Mouse (Mus musculus) gastrocnemius, adult 18-20 months (tissue): ENCODE results near the gene Grin1. TPM values are rescaled to one million over a fixed set of nuclear protein-coding genes. Genes with fewer than 3 reads are reported as not detected.
"Not testable (repeated sequence)": the region's sequence is repeated elsewhere in the genome, so short reads cannot be mapped to it uniquely, and the experiment has no call there.

Source experiments
- DNase-seq: peaks from one replicate; pipeline ENCODE4 v3.0.0; 2021; ENCODE audit warnings: low spot score
- total RNA-seq, 2 experiments: library from RNA; stranded (reverse); gene quantifications; 2 replicates each; pipeline ENCODE4 v1.2.3; 2021

The Grin1 gene
- total RNA-seq, 2 experiments from 2014 or later, result not detected

- DNase-seq, result no peak
Measured at GRCm38 (mm10) chr2:25258887-25259286, 60.1 kb downstream of the Grin1 start.

- not testable (repeated sequence) for DNase-seq
Measured at GRCm38 (mm10) chr2:25257250-25257649, 61.7 kb downstream of the Grin1 start.

GRCm38 (mm10) chr2:25256443-25257109, 62.4 kb downstream of the Grin1 start:
- not testable (repeated sequence) for DNase-seq

- peak; percentile 85 for DNase-seq
Measured at GRCm38 (mm10) chr2:25255284-25255779, 63.7 kb downstream of the Grin1 start, which contains the start of gene Tmem203. Gene Tmem203 (plus strand): TSS chr2:25255439.

GRCm38 (mm10) chr2:25252331-25252730, 66.7 kb downstream of the Grin1 start:
- no peak for DNase-seq

GRCm38 (mm10) chr2:25246183-25247072, 72.6 kb downstream of the Grin1 start, which contains the start of gene AL732309.1:
Gene AL732309.1 (minus strand): TSS chr2:25246863.
- DNase-seq, result no peak

GRCm38 (mm10) chr2:25244144-25244543, 74.8 kb downstream of the Grin1 start:
- DNase-seq, result no peak

- no peak for DNase-seq
Measured at GRCm38 (mm10) chr2:25243342-25243741, 75.6 kb downstream of the Grin1 start.

GRCm38 (mm10) chr2:25242101-25242506, 76.9 kb downstream of the Grin1 start, which contains the start of the genes Rnf208 and Cysrt1:
Gene Rnf208 (plus strand): TSS chr2:25242255.
Gene Cysrt1 (minus strand): TSS chr2:25242452.
- no peak for DNase-seq

GRCm38 (mm10) chr2:25241438-25241775, 77.6 kb downstream of the Grin1 start:
- no peak for DNase-seq

Other genes starting within 250 kb of the Grin1 start
- gene Entpd8, start 238.9 kb downstream of the Grin1 start, total RNA-seq, result not detected
- gene Noxa1, start 224.0 kb downstream of the Grin1 start, total RNA-seq, result not detected
- 1 to 10 TPM; 3.4 to 8.6 TPM for gene Nrarp, start 138.4 kb downstream of the Grin1 start, total RNA-seq
- 1 to 10 TPM in 1 of 2 experiments, under 1 TPM in 1; 0.84 to 1.2 TPM for gene Tor4a, start 122.3 kb downstream of the Grin1 start, total RNA-seq
- gene Nelfb, start 107.7 kb downstream of the Grin1 start, total RNA-seq, result 10 to 100 TPM; 18.8 to 21.3 TPM
- gene Stpg3, start 104.5 kb downstream of the Grin1 start, total RNA-seq, result not detected
- not detected for gene Fam166a, start 100.4 kb downstream of the Grin1 start, total RNA-seq
- gene Tubb4b, start 94.5 kb downstream of the Grin1 start, total RNA-seq, result 100 to 1,000 TPM; 224 to 228 TPM
- gene Slc34a3, start 84.8 kb downstream of the Grin1 start, total RNA-seq, result not detected
- gene Rnf224, start 82.4 kb downstream of the Grin1 start, total RNA-seq, result not detected
- under 1 TPM; 0.50 to 0.74 TPM for gene Rnf208, start 76.9 kb downstream of the Grin1 start, total RNA-seq
- gene Cysrt1, start 76.7 kb downstream of the Grin1 start, total RNA-seq, result not detected
- gene AL732309.1, start 72.3 kb downstream of the Grin1 start, total RNA-seq, result 1 to 10 TPM; 1.3 to 1.4 TPM
- 10 to 100 TPM; 12.0 to 12.1 TPM for gene Tmem203, start 63.7 kb downstream of the Grin1 start, total RNA-seq
- 1 to 10 TPM; 2.9 to 3.8 TPM for gene Tprn, start 56.6 kb downstream of the Grin1 start, total RNA-seq
- gene Ssna1, start 46.7 kb downstream of the Grin1 start, total RNA-seq, result 10 to 100 TPM; 27.9 to 30.9 TPM
- 10 to 100 TPM; 27.6 to 30.4 TPM for gene Anapc2, start 46.7 kb downstream of the Grin1 start, total RNA-seq
- not detected for gene Tmem210, start 31.0 kb downstream of the Grin1 start, total RNA-seq
- gene Lrrc26, start 29.3 kb downstream of the Grin1 start, total RNA-seq, result not detected
- 10 to 100 TPM; 14.0 to 15.2 TPM for gene Man1b1, start 13.2 kb upstream of the Grin1 start, total RNA-seq
- 10 to 100 TPM; 15.2 to 17.9 TPM for gene Dpp7, start 37.2 kb upstream of the Grin1 start, total RNA-seq
- gene Uap1l1, start 46.5 kb upstream of the Grin1 start, total RNA-seq, result 1 to 10 TPM; 3.8 to 5.7 TPM
- not detected for gene Sapcd2, start 53.1 kb upstream of the Grin1 start, total RNA-seq
- 1 to 10 TPM; 6.2 to 8.3 TPM for gene Entpd2, start 76.7 kb upstream of the Grin1 start, total RNA-seq
- 10 to 100 TPM; 15.8 to 19.0 TPM for gene Npdc1, start 80.2 kb upstream of the Grin1 start, total RNA-seq
- not detected for gene Fut7, start 104.1 kb upstream of the Grin1 start, total RNA-seq
- gene Abca2, start 109.5 kb upstream of the Grin1 start, total RNA-seq, result 10 to 100 TPM; 14.1 to 15.5 TPM
- gene Clic3, start 137.7 kb upstream of the Grin1 start, total RNA-seq, result 1 to 10 TPM in 1 of 2 experiments, under 1 TPM in 1; 0.39 to 1.0 TPM
- 10 to 100 TPM; 13.7 to 15.1 TPM for gene Paxx, start 141.9 kb upstream of the Grin1 start, total RNA-seq
- not detected for gene Ptgds, start 150.9 kb upstream of the Grin1 start, total RNA-seq
- gene Lcn12, start 174.7 kb upstream of the Grin1 start, total RNA-seq, result not detected
- gene Fbxw5, start 181.6 kb upstream of the Grin1 start, total RNA-seq, result 10 to 100 TPM; 81.5 to 84.3 TPM
- 1 to 10 TPM; 2.0 to 2.1 TPM for gene C8g, start 182.5 kb upstream of the Grin1 start, total RNA-seq
- 10 to 100 TPM; 13.7 to 15.1 TPM for gene Traf2, start 227.8 kb upstream of the Grin1 start, total RNA-seq
- gene Edf1, start 238.7 kb upstream of the Grin1 start, total RNA-seq, result 100 to 1,000 TPM; 179 to 182 TPM